Mouse (Mus musculus) midbrain, embryonic 13.5 days (tissue): ENCODE results near the gene Ostf1. TPM values are rescaled to one million over a fixed set of nuclear protein-coding genes. Genes with fewer than 3 reads are reported as not detected.
"Not testable (repeated sequence)": the region's sequence is repeated elsewhere in the genome, so short reads cannot be mapped to it uniquely, and the experiment has no call there.

Experiments used
- ATAC-seq: fragments of 200-750 bp; cut with Nextera tagmentation; 2 replicates; pipeline ENCODE4 v1.8.0; 2017; ENCODE audit warnings: mild to moderate bottlenecking, moderate TSS enrichment, moderate library complexity
- H3K27ac ChIP-seq: fragments of 300-500 bp; sonication (generic); 2 replicates; pipeline ENCODE4 v1.5.1; 2015; ENCODE audit warnings: inconsistent platforms, mild to moderate bottlenecking, moderate library complexity
- H3K27me3 ChIP-seq: fragments of 300-500 bp; sonication (generic); 2 replicates; pipeline ENCODE4 v1.6.1; 2015; ENCODE audit warnings: mild to moderate bottlenecking, inconsistent platforms
- H3K36me3 ChIP-seq: fragments of 300-500 bp; sonication (generic); 2 replicates; pipeline ENCODE4 v1.6.1; 2015; ENCODE audit warnings: mild to moderate bottlenecking, inconsistent platforms
- H3K4me1 ChIP-seq: fragments of 300-500 bp; sonication (generic); replicated peaks from 2 replicates; pipeline ENCODE4 v1.6.1; 2015; ENCODE audit warnings: inconsistent platforms
- H3K4me2 ChIP-seq: fragments of 300-500 bp; sonication (generic); replicated peaks from 2 replicates; pipeline ENCODE4 v1.6.1; 2015; ENCODE audit warnings: moderate library complexity, mild to moderate bottlenecking, inconsistent platforms
- H3K4me3 ChIP-seq: fragments of 300-500 bp; sonication (generic); replicated peaks from 2 replicates; pipeline ENCODE4 v1.5.1; 2015; ENCODE audit warnings: mild to moderate bottlenecking, inconsistent platforms
- H3K9ac ChIP-seq: fragments of 300-500 bp; sonication (generic); replicated peaks from 2 replicates; pipeline ENCODE4 v1.6.1; 2015; ENCODE audit warnings: mild to moderate bottlenecking, inconsistent platforms
- H3K9me3 ChIP-seq: fragments of 300-500 bp; sonication (generic); 2 replicates; pipeline ENCODE4 v1.6.1; 2016; ENCODE audit warnings: mild to moderate bottlenecking, inconsistent platforms
- WGBS: fragments of 180-500 bp; shearing (Covaris S2); methylation state at CpG from one replicate; pipeline ENCODE4 v1.1.7; 2015; 5-methylcytosine and 5-hydroxymethylcytosine counted together
- polyA plus RNA-seq: library from polyadenylated mRNA; unstranded; fragments of >200 nt; fragmentation: Nextera tagmentation; extraction: Ambion mirVana; gene quantifications from 2 replicates; pipeline ENCODE4 v1.2.1, GENCODE M21; 2015

Ostf1 gene
- polyA plus RNA-seq, 1 experiment from 2014 or later = 34.7 TPM

DNA sequence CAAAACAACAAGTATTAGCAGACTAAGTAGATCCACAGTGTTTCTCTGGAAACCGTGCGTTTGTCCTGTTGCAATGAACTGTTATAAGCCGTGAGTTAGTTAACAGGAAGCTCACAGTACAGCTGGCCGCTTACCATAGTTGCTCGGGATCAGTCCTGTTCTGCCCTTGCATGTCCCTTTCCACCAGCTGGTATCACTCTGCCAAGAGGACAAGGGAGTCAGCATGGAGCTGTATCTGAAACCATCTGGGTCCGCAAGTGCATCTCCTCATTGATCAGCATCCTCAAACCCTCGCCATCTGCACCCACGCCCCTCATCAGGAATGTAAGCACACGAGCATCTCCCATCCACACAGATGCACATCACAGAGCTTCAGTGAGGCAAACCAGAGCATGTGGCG is 37.9 kb downstream of the Ostf1 start:
- Histone ChIP-seq H3K4me3 (no peak overlapping the region), H3K4me1 (peaks cover 22% of the 10 kb centered on the region), H3K27me3 (no peaks in the 10 kb centered on the region), H3K9ac (no peak overlapping the region), H3K36me3 (no peaks in the 10 kb centered on the region), H3K4me2 (no peak overlapping the region), H3K9me3 (no peaks in the 10 kb centered on the region), H3K27ac (no peak overlapping the region)
- ATAC-seq = no peak
- 82% methylated on average over 10 of the region's 10 CpGs for WGBS

DNA sequence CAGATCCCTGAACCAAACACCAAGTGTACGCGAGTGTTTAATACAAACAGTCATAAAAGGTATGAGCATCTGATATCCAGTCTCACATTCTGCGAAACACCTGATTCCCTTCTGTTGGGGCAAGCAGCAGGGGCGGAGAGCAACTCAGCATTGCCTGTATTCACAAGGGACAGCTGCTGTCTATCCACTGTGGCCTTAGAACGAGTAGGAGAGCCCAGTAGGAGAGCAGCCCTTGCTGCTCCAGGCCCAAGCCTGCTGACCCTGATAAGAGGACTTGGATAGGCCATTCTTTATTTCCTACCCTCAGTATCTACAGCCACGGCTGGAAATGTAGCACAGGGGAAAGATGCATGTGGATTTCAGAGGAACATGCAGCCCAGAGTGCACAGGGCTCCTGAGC is 38.7 kb downstream of the Ostf1 start:
- H3K4me2 ChIP-seq = no peak overlapping the region
- no peaks in the 10 kb centered on the region for H3K27me3 ChIP-seq
- peaks cover 22% of the 10 kb centered on the region for H3K4me1 ChIP-seq
- H3K27ac ChIP-seq = no peak overlapping the region
- WGBS = 78% methylated on average over 6 of the region's 6 CpGs
- no peaks in the 10 kb centered on the region for H3K9me3 ChIP-seq
- no peak overlapping the region for H3K4me3 ChIP-seq
- no peak overlapping the region for H3K9ac ChIP-seq
- no peaks in the 10 kb centered on the region for H3K36me3 ChIP-seq
- no peak for ATAC-seq

DNA sequence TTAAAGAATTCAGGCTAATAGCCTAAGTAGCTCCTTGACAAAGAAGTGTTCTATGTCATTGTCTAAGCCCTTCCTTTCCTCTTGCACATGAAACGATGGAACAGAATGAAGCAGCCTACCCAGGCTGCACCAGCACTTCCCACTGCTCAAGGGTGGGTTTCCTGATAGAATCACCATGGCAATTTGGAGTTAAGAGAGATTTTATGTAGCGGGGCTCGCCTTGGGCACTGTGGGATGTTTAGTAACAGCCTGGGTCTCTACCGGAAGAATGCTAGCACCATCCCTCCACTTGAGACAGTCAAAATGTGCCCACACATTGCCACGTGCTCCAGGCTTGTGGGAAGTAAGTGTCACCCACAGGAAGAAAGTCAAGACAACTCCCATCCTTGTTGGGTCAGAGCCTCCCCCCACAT is 40.7 kb downstream of the Ostf1 start:
- no peak overlapping the region for H3K27ac ChIP-seq
- no peaks in the 10 kb centered on the region for H3K36me3 ChIP-seq
- H3K4me3 ChIP-seq = no peak overlapping the region
- H3K4me2 ChIP-seq = no peak overlapping the region
- no peaks in the 10 kb centered on the region for H3K27me3 ChIP-seq
- peaks cover 22% of the 10 kb centered on the region for H3K4me1 ChIP-seq
- 42% methylated on average over 5 of the region's 5 CpGs for WGBS
- no peak overlapping the region for H3K9ac ChIP-seq
- ATAC-seq = no peak
- H3K9me3 ChIP-seq = no peaks in the 10 kb centered on the region

GRCm38 (mm10) chr19:18590234-18590633 is 41.4 kb downstream of the Ostf1 start:
- Histone ChIP-seq H3K4me1 (peaks cover 22% of the 10 kb centered on the region), H3K4me3 (no peak overlapping the region), H3K9ac (no peak overlapping the region), H3K36me3 (no peaks in the 10 kb centered on the region), H3K27ac (no peak overlapping the region), H3K4me2 (no peak overlapping the region), H3K27me3 (no peaks in the 10 kb centered on the region), H3K9me3 (no peaks in the 10 kb centered on the region)
- ATAC-seq = 0 out of 2 replicates have a peak, but pooled peaks have one; percentile 21
- WGBS = 43% methylated on average over 5 of the region's 5 CpGs

DNA sequence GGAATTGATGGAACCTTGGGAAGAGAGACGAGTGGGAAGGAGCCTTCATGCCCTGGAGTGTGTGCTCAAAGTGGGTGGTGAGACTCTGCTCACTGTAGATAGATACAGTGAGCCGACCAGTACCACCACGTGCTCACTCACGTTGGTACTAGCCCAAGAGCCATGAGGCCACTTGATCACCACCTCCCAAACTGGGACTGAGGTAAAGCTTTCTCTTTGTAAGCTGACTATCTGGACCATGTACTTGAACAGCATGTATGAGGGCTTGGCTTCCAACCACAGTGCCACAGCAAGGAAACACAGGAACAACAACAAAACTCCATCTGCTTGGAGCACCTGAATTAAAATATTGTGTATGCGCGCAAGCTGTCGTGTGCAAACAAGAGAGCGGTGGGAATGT is 42.3 kb downstream of the Ostf1 start:
- no peaks in the 10 kb centered on the region for H3K36me3 ChIP-seq
- H3K9ac ChIP-seq = no peak overlapping the region
- 91% methylated on average over 8 of the region's 8 CpGs for WGBS

GRCm38 (mm10) chr19:18588801-18589200 is 42.8 kb downstream of the Ostf1 start:
- not testable (repeated sequence) for H3K27me3 ChIP-seq, H3K4me2 ChIP-seq, ATAC-seq, H3K9me3 ChIP-seq, H3K4me3 ChIP-seq, H3K27ac ChIP-seq, H3K9ac ChIP-seq, H3K36me3 ChIP-seq
- WGBS = 96% methylated on average over 10 of the region's 10 CpGs
- H3K4me1 ChIP-seq = peaks cover 22% of the 10 kb centered on the region

More for the DNA sequence above, 42.3 kb downstream of the Ostf1 start:
- Histone ChIP-seq H3K27ac (no peak overlapping the region), H3K4me2 (no peak overlapping the region), H3K9me3 (no peaks in the 10 kb centered on the region), H3K27me3 (no peaks in the 10 kb centered on the region), H3K4me3 (no peak overlapping the region), H3K4me1 (peaks cover 22% of the 10 kb centered on the region)
- no peak for ATAC-seq

GRCm38 (mm10) chr19:18588243-18588642 is 43.4 kb downstream of the Ostf1 start:
- Histone ChIP-seq H3K4me2 (no peak overlapping the region), H3K9me3 (no peaks in the 10 kb centered on the region), H3K4me3 (no peak overlapping the region), H3K4me1 (peaks cover 22% of the 10 kb centered on the region), H3K9ac (no peak overlapping the region), H3K27ac (no peak overlapping the region), H3K27me3 (no peaks in the 10 kb centered on the region), H3K36me3 (no peaks in the 10 kb centered on the region)
- WGBS = 88% methylated on average over 1 of the region's 1 CpGs
- no peak for ATAC-seq

- Histone ChIP-seq H3K36me3 (no peaks in the 10 kb centered on the region), H3K4me3 (no peak overlapping the region), H3K4me2 (no peak overlapping the region), H3K9ac (no peak overlapping the region), H3K27ac (no peak overlapping the region), H3K4me1 (peaks cover 22% of the 10 kb centered on the region), H3K9me3 (no peaks in the 10 kb centered on the region), H3K27me3 (no peaks in the 10 kb centered on the region)
- ATAC-seq = no peak
- WGBS = 91% methylated on average over 9 of the region's 9 CpGs
Observed at GRCm38 (mm10) chr19:18587118-18587517, 44.5 kb downstream of the Ostf1 start.

DNA sequence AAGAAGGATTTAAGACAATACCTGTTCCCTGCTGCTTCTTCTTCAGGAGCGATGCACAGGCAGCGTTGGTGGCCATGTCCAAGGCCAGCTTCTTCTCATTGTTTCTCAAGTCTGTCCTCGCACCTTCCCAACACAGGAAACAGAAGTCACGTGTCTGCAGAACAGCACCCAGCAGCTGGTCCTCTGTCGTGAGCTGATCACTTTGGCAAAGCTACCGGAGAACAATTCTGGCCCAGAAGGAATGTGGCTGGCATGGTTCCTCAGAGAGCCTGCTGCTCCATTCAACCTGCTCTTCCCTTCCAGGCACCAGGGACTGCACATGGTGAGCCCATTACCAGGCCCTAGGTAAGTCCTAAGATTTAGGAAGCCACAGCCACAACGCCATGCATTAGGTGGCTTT is 47.0 kb downstream of the Ostf1 start:
- H3K4me2 ChIP-seq = no peak overlapping the region
- no peak overlapping the region for H3K9ac ChIP-seq
- H3K9me3 ChIP-seq = no peaks in the 10 kb centered on the region
- H3K4me1 ChIP-seq = no peaks in the 10 kb centered on the region
- ATAC-seq = no peak
- H3K27ac ChIP-seq = no peak overlapping the region
- H3K4me3 ChIP-seq = no peak overlapping the region
- 96% methylated on average over 7 of the region's 7 CpGs for WGBS
- no peaks in the 10 kb centered on the region for H3K36me3 ChIP-seq
- no peaks in the 10 kb centered on the region for H3K27me3 ChIP-seq

DNA sequence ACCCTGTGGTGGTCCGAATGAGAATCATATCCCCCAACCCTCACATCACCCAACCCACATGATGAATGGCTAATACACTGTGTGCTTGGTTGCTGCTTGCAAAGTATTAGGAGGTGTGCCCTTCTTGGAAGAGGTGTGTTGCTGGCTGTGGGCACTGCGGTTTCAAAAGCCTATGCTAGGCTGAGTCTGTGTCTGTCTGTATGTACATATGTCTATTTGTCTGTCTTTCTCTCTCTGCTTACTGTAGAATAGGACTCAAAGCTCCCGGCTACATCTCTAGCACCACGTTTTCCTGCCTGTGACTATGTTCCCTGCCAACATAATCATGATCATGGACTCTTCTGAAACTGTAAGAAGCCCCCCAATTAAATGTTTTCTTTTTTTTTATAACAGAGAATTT is 47.9 kb downstream of the Ostf1 start:
- Histone ChIP-seq H3K4me2 (no peak overlapping the region), H3K9ac (no peak overlapping the region), H3K4me1 (peaks cover 4% of the 10 kb centered on the region; the same call in 1 of the 2 replicates), H3K4me3 (no peak overlapping the region), H3K27ac (no peak overlapping the region), H3K27me3 (no peaks in the 10 kb centered on the region), H3K9me3 (no peaks in the 10 kb centered on the region), H3K36me3 (no peaks in the 10 kb centered on the region)
- no peak for ATAC-seq
- 89% methylated on average over 4 of the region's 4 CpGs for WGBS

DNA sequence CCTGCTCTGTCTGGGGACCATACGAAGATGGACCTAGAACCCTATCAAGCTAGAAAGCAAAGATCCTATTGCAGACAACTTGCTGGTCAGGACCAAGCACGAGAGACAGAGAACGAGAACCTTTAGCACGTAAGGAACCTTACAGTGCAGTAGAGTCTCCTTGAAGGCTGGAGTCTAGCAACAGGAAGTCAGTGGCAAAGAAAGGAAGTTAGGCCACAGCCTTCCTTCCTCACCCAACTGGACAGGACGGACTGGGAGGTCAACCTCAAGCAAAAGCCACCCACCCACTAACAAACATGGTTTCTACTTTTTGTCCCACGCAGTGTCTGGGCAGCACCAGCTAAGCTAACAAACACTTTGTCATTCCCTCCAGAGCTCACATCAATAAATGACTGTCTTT is 48.7 kb downstream of the Ostf1 start:
- Histone ChIP-seq H3K4me2 (no peak overlapping the region), H3K9me3 (no peaks in the 10 kb centered on the region), H3K9ac (no peak overlapping the region), H3K36me3 (no peaks in the 10 kb centered on the region), H3K27ac (no peak overlapping the region), H3K27me3 (no peaks in the 10 kb centered on the region), H3K4me3 (no peak overlapping the region), H3K4me1 (peaks cover 8% of the 10 kb centered on the region; the same call in 1 of the 2 replicates)
- 92% methylated on average over 6 of the region's 6 CpGs for WGBS
- no peak for ATAC-seq

- no peak for ATAC-seq
- 95% methylated on average over 9 of the region's 9 CpGs for WGBS
- H3K27ac ChIP-seq = no peak overlapping the region
Observed at GRCm38 (mm10) chr19:18582226-18582625, 49.4 kb downstream of the Ostf1 start.

GRCm38 (mm10) chr19:18581046-18581445 is 50.6 kb downstream of the Ostf1 start:
- H3K9ac ChIP-seq = no peak overlapping the region
- no peaks in the 10 kb centered on the region for H3K27me3 ChIP-seq
- no peaks in the 10 kb centered on the region for H3K36me3 ChIP-seq
- no peak overlapping the region for H3K4me2 ChIP-seq
- H3K4me1 ChIP-seq = peaks cover 8% of the 10 kb centered on the region; the same call in 1 of the 2 replicates
- H3K9me3 ChIP-seq = no peaks in the 10 kb centered on the region
- no peak for ATAC-seq
- no peak overlapping the region for H3K4me3 ChIP-seq
- WGBS = 93% methylated on average over 16 of the region's 16 CpGs
- H3K27ac ChIP-seq = no peak overlapping the region

More at GRCm38 (mm10) chr19:18582226-18582625, 49.4 kb downstream of the Ostf1 start:
- Histone ChIP-seq H3K4me2 (no peak overlapping the region), H3K9me3 (no peaks in the 10 kb centered on the region), H3K4me3 (no peak overlapping the region), H3K4me1 (peaks cover 8% of the 10 kb centered on the region; the same call in 1 of the 2 replicates), H3K27me3 (no peaks in the 10 kb centered on the region), H3K36me3 (no peaks in the 10 kb centered on the region), H3K9ac (no peak overlapping the region)
